Mouse (Mus musculus): Measurements from ENCODE around the gene Mtfr2.
A peak's percentile ranks its signal among the peaks of the same experiment; 100 is the strongest.

Gene Mtfr2

GRCm38 (mm10) chr10:20347285-20348214 lies at the start of gene Mtfr2:
Mtfr2 (plus strand) TSS chr10:20347770.
- peak; percentile 90 for DNase-seq

GRCm38 (mm10) chr10:20298152-20298920 lies 49.2 kb upstream of the Mtfr2 start:
- DNase-seq = no peak

- DNase-seq = no peak
Observed at GRCm38 (mm10) chr10:20299114-20299513, 48.5 kb upstream of the Mtfr2 start.

- no peak for DNase-seq
Observed at GRCm38 (mm10) chr10:20310969-20311769, 36.4 kb upstream of the Mtfr2 start.

DNA sequence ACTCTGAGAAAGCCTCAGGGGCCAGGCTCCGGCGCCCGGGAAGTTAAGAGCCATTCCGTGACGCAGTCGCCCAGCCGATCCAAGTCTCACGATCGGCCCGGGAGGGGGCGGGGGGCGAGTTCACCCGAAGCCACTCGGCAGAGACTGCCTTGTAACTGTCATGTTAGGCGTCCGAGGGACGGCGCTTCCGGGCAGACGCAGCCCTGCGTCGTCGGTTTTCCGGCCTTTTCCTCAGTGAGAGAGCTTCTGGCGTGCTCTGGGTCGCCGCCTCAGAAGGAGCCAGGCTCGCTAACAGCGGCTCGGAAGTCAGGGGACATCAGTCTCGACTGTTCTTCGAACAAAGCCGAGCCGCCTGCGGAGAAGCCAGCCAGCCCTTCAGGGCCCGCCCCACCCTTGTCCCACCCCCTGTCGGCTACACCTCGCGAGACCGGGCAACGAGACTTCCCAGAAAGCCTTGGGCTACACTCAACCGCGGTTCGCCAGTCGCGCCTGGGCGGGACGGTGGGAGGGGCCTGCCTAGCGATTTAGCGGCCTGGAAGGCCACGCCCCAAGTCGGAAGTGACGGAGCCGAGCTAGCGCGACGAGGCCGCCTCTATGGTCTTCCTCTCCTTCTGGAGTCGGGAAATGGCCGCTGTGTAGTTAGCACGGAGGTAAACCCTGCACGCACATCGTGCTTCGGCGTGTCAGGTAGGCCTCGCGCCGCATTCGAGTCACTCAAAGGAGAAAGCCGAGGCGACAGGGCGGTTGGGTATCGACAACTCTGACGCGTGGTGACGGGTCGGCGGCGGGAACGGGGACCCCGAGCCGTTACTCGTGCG lies 35.4 kb upstream of the Mtfr2 start, which contains the start of gene Bclaf1:
Gene Bclaf1, plus strand, starts transcription at position 552 of the 818 bp plus-strand sequence.
- DNase-seq = peak; percentile 99

- DNase-seq = peak; percentile 89
Observed at GRCm38 (mm10) chr10:20312736-20313301, 34.8 kb upstream of the Mtfr2 start.

- DNase-seq = no peak
Observed at GRCm38 (mm10) chr10:20313447-20313846, 34.1 kb upstream of the Mtfr2 start.

DNA sequence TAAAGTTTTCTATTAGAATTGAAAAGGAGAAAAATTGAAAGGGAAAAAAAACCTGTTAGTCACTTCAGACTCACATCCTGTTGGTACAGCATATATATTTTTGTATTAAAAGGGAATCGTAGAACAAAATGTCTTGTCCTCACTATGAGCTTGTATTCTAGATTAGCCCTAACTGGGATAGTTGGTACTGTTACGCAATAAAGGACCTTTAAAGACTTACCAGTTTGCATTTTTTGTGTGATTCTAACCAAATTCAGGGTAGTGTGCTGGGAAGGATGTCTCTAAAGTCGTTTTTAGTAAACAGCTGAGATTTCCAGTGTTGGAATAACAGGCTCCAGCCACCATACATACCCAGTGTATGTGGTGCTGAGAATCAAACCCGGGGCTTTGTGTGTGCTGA lies 33.6 kb upstream of the Mtfr2 start:
- no peak for DNase-seq

- DNase-seq = no peak
Observed at GRCm38 (mm10) chr10:20314797-20315196, 32.8 kb upstream of the Mtfr2 start.

DNA sequence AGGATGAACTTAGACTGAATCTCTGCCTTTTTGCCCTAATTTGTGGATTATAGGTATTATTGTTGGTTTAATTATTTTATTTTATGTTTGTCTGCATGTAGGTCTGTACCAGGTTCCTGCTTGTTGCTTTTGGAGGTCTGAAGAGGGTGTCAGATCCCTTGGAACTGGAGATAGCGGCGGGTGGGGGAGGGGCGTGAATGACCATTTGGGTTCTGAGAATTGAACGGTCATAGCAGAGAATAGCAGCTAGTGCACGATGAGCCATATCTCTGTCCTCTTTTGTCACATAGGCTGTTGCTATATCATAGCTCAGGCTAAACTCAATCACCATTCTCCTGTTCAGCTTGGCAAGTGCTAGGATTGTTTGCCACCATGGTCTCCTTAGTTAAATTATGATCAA lies 30.1 kb upstream of the Mtfr2 start:
- DNase-seq = no peak

DNA sequence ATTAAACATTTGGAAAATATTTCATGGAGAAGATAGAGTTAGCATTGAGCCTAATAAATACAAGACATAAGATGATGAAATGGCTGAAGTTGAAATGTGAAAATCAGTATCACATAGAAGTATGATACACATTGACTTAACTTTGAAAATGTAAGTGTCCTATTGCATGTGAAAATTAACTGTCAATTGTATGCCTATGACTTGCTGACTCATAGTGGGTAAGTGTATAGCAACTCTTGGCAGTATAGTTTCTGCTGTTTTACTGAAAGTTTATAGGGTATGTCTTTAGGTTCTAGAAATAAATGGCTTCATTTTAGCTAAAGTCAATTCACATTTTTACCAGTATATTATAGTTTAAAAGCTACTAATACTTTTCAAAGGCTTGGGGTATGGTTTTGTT lies 21.3 kb upstream of the Mtfr2 start:
- no peak for DNase-seq

- no peak for DNase-seq
Observed at GRCm38 (mm10) chr10:20331262-20331661, 16.3 kb upstream of the Mtfr2 start.

- DNase-seq = no peak
Observed at GRCm38 (mm10) chr10:20337872-20338271, 9.7 kb upstream of the Mtfr2 start.

DNA sequence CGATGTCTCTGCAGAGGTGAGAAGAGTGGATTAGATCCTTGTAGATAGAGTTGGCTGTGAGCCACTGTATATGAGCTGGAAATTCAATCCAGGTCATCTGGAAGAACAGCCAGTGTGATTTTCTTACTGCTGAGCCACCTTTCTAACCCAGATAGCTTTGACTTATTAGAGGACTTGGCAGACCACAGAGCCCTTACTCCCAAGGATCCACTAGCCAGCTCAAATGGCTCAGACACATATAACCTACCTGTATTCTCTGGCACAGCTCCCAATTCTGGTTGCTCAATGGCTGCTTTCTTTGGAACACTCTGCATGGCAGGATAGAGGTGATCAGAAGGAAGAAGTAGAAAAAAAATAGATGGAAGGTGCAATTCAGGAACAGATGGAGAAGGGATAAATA lies 1.8 kb upstream of the Mtfr2 start:
- DNase-seq = peak; percentile 11

- DNase-seq = no peak
Observed at GRCm38 (mm10) chr10:20348894-20349293, 1.3 kb downstream of the Mtfr2 start.

DNA sequence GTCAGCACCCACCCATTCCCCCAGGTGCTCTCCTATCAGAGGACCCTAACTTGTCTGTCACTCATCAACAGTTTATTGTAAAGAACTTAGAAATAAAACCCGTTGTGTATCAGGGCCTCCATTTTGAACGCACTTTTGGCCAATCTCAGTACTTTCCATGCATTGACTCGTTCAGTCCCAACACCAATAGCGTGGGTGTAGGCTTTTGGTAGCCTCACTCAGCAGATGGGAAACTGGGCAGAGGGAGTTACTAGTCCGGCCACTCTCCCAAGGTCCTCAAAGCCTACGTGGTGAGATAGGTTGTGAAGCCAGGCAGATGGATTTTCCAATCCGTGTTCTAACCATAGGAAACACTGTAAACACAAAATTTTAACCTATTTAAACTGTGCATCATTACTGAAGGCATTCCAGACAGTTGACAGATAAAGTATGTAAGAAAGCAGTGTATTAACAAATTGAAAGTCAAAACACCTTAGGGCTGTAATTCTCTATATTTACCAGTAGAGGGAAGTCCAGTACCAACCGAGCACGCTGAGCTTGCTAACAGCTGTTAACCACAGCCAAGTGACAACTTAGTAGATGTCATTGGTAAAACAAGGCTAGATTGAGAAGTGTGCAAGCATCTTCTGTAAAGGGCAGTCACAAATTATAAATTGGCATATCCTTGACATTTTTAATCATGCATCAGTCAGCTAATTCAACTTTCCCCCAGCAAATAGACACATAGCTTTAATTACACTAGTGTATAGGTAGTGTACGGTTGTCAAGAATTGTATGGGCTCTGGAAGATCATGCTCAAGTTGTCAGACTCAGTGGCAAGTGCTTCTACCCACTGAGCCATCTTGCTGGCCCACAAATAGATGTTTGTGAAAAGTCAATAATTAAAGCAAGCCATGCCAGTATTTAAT lies 14.2 kb downstream of the Mtfr2 start:
- DNase-seq = no peak

DNA sequence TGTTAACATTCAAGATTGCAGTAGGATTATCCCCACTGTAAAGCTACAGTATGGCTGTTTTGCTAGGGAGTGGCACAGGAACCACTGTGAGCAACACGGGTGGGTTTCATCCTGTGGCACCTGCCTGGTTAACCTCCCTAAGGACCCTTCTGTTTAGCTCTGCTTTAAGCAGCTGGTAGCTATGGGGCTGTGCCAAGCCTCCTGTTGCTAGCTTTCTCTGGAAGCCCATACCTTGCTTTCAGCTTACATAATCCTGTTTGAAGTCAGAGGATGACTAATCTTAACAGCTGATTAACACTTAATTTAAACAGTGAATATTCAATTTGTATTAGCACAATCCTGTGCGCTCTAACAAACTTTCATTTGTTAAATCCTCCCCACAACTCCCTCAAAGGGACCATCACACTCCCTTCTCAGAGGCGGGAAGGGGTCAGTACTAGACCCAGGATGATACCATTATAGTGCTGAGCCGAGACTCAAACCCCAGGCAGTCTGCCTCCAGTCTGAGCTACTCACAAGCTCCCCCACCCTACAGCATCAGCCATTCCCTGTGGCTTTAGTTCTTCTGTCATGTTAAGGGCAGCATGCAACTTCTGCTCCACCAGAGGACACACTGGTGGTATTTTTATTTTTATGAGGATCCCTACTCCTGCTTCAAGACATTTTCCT lies 15.0 kb downstream of the Mtfr2 start:
- DNase-seq = no peak

DNA sequence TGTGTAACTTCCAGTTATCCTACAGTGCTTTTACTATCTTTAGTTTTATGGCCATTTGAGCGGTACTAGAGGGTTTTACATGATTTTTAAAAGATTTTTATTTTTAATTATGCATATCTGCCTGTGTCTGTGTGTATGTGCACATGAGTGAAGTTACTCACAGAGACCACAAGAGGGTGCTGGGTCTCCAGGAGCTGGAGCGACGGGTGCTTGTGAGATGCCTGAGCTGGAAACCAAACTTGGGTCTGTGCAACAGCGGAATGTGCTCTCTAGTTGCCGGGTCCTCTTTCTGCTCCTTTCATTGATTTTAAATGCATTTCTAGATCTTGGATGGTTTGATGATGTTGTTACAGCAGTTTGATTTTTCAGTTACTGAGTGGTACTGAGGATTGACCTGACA lies 24.5 kb downstream of the Mtfr2 start:
- no peak for DNase-seq

- no peak for DNase-seq
Observed at GRCm38 (mm10) chr10:20377621-20378020, 30.1 kb downstream of the Mtfr2 start.

Measured in cerebellum, adult 11 months (tissue).